Mouse (Mus musculus) adrenal gland, postnatal 10 days (tissue): Measurements from ENCODE around the gene Parp8. TPM values are rescaled to one million over a fixed set of nuclear protein-coding genes. Genes with fewer than 3 reads are reported as not detected.
A peak's percentile ranks its signal among the peaks of the same experiment; 100 is the strongest.

Experiments
- DNase-seq: peaks from one replicate; pipeline ENCODE4 v3.0.0; 2021; ENCODE audit warnings: mixed read lengths
- long read RNA-seq, 2 experiments: library from polyadenylated mRNA; stranded (forward); transcript quantifications; one replicate each; pipeline ENCODE4 v2.0.0; 2021
- total RNA-seq, 2 experiments: library from RNA; stranded (reverse); gene quantifications; 2 replicates each; pipeline ENCODE4 v1.2.3; 2021

Gene Parp8
- total RNA-seq: 10 to 100 TPM in 1 of 2 experiments, 1 to 10 TPM in 1; 9.0 to 14.4 TPM
- long read RNA-seq, experiment 1, partial matches to known transcripts: 1 of 2 reads
- long read RNA-seq, experiment 1, other reads (novel, unspliced or antisense): 0 of 2 reads
- long read RNA-seq, experiment 2, partial matches to known transcripts: 2 of 5 reads
- long read RNA-seq, experiment 2, other reads (novel, unspliced or antisense): 2 of 5 reads

DNA sequence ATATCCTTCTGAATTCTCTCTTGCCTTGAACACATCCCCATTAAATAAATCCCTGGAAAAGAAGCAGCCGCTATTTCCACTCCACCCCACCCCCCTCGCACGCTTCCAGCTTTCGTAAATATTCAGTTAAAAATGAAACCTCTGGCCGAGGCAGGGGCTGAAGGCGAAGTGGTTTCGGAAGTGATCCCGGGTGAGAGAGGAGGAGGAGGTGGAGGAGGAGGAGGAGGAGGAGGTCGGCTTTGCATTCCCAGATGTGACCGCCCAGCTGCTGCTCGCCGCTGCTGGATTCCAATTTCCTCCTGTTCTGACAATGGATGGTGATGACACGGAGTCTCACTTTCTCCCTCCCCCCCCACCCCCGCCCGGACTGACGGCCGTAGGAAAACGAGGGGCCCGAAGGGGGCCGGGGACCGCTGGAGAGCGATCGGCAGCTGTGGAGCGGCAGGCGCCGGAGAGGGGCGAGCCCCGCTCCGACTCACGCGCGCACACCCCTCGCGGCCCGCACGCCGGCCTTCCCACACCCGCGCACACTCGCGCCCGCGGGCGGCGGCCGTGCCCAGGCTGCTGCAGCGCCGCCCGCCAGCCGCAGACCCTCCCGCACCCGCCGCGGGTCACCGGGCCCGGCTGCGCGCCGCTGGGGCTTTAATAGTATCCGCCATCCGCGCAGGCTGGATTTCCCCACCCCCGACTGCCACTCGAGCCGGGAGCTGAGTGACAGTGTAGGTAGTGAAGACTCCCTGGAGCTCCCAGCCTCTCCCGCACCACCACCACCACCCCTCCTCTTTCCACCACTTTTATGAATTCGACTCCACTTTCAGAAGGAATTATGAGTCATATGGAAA lies at the start of gene Parp8:
TSS of gene Parp8 (minus strand) at position 312 of the 842 bp plus-strand sequence.
- peak; percentile 69 for DNase-seq

DNA sequence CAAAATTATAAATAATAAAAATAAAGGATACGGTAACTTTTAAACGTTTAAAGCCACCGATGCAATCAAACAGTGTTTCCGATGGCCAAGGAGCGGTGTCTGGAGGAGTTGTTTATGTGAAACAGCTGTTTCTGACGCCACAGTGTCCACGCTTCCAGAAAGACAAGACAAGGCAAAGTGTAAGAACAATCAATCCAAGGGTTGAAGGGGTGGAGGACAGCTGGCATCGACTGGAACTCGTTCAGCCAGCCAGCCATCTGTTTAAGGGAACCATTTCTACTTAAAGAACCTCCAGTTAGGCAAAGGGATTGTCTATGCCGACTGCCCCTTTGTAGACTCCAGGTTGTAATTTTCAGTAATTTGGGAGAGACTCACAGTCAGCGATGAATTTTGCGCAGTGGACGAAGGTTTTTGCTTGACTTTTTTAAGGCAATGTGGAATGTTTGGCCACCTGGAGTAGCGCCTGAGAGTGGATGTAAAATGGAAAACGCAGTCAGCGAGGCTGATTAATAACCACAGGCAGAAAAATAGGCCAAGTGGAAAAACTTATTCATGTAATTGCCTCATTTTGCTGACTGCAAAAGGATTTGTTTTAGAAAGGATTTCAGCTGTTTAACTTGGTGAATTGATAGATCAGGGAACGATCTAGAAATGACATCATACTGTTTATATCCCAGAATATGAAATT lies 37.4 kb upstream of the Parp8 start:
- DNase-seq: no peak

DNA sequence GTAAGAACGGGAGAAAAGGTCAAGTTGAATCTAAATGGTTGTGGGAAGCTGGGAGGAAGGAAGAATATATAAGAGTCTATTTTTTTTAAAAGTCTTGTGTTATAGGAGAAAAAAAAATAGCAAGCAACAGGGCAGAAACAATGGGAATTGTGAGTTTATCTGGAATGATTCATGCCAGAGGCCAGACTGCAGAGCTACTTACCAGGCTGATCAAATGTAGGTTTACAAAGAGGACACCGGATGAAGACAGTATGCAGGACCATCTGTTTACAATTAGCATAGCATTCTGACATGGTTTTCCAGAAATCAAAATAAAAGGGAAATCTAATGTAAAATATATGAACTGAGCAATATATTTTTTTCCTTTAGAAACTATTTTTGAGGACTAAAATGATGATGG lies 31.1 kb upstream of the Parp8 start:
- DNase-seq: no peak

DNA sequence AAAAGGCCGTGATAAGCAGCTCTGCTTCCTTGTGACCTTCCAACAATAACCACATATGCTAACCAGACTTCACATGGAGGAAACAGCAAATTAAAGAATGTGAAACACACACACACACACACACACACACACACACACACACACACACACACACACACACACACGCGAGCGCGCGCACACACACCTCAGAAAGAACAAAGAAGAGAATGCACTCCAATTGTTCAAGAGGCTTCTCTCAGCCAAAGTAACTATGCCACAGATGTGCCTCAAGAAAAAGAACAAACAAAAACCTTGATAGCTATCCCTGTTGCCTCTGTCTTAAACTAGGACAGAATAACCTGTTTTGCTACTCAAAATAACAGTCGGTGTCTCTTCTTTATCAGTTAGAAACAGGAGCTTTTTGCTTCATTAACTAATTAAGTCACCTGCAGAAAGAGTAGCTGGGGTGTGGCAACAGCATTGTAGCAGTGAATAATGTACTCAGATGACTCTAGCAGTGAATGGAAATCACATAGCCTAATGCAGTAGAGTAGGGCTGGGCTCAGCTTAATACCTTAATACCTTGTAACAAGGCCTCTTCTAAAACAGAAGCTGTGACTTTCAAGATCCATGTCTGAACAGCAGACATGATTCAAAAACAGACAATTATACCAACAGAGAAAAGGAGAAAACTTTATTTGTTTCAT lies 29.6 kb upstream of the Parp8 start:
- no peak for DNase-seq

DNA sequence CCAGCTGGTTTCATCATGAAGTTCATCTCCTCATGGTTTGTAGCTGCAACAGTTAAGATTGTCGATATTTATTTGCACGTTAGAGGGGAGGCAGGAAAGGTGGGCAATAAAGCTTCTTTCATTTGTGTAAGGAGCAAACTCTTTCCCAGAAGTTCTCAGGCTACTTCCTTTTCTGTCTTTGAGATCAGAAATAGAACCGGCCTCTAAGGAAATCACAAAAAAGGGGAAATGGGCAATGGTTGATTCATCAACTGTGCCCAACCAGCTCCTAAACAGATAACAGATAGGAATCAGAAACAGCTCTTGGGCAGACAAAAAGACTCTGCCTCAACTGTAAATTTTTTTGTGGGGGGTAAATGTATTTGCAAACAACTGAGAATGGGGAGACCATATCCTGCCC lies 27.4 kb upstream of the Parp8 start:
- no peak for DNase-seq

DNA sequence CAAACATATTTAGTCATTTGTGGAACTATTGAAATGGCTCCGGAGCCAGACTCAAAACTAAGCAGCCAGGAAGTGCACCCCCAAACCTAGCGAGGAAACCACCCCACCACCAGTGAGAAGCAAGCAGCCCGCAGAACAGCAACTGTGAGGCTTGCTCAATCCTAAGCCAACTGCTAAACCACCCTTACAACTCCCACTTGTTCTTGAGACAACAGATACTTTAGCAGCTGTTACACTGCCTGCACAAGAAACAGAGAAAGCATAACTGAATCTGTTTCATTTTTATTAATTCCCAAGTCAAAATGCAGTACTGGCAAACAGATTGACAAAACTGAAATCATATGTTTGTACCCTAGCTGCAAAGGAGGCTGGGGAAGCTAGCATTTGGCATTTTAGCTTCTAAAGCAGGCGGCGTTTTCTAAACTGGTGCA lies 23.2 kb upstream of the Parp8 start:
- DNase-seq: no peak

DNA sequence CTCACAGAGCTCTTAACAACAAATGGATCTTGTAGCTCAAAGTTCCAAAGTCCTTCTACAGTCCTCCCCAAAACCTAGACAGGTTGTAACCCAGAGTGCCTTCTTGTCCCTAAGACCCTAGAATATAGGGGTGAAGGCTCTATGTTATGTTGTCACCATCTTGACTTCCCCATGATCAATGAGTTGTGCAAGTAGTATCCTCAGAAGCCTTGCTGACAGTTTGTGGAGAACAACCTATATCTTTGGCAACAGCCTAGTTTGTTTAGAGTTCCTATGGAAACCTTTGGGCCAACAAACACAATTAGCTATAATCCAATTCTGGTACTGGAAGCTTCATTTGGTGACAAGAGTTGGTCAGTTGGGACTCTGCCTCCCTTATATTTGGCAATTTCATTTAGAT lies 18.2 kb upstream of the Parp8 start:
- no peak for DNase-seq

DNA sequence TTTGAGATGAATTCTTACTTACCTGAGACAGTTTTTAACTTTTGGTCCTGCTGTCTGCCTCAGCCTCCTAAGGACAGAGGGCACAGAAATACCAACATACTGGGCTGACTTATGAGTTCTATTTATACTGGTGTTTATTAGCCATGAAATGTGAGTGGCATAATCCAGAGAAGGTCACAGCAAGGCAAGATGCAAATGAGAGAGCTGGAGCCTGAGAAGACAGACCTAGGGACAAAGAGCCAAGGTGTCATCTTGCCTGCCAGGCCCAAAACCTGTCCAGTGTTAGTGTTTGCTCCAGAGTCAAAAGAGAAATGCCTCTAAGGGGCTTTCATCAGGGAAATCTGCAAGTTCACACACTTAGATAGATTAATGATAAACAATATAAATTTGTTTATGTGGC lies 15.7 kb upstream of the Parp8 start:
- no peak for DNase-seq

DNA sequence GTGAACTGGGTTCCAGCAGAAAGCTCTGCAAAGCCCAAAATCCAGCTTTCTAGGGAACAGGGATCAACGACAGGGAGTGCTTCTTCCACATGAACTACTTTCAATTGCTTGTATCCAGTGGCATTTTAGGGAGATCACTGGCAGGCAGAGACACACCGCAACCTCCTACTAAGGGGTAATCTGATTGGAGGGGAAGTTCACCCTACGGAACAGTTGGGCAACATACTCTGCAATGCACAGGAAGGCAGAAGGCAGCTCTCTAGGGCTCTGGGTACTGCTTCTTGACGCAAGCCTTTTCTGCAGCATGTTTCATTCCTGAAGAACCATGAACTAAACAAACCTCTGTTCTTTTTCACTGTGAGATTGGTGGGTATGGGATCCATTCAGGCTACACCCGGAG lies 10.9 kb upstream of the Parp8 start:
- no peak for DNase-seq

DNA sequence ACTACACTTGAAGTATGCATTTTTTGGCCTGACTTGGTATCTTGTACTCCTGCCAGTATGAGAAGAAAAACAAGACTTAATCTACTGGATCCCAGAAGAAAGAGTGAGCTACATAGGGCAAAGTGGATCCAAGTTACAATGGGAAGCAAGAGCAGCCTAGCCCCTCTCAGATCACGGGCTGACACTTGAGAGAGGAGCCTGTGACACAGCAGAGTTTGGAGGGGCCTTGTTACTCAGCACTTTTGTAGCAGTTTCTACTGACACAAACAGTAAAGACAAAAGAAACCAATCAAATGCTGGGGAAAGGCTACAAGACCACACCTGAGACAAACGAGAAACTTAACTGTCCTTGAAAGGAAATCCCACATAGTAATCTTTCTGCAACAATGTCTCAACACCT lies 9.8 kb upstream of the Parp8 start:
- DNase-seq: no peak

DNA sequence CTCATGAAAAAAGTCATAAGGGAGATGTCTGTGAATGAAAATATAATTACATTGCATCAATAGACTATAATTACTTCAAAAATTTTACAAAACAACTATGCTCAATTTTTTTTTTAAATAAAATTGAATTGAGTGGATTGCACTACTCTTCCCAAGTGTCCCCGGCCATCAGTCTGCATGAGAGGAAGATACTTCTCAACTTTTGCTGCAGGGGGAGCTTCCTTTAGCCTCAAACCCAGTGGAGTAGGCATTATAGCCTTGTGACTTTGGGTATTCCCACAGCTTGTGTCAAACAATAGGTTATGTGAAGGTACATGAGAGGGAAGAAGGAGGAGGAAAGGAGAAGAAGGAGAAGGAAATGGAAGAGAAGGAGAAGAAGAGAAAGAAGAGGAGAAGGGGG lies 9.3 kb upstream of the Parp8 start:
- no peak for DNase-seq

DNA sequence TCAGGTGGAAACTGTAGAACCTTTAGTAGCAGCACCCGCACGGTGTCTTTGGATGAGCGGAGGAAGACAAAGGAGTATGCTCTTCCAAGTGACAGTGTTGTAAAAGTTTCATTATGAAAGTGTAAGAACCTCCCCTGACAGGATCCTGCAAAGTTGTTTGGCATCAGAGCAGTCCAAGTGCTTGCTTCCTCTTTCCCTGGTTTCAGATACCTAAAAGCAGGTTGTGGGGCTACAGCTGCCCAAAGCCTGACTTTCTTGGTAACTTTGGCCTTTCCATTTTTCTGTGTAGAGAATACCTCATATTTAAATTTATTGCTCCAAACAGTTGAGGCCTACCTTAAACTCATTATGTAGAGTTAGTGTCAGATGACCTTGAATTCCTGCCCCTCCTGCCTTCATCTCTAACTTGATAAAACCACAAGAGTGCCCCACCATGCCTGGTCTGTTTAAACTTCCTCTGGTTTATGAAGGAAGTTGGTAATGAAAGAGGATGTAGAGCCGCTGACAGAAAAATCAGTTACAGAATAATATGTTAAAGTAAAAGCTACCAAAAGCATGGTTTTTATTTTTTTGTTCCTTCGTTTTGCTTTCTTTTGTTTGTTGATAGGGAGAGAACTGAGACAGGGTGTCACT lies 8.5 kb upstream of the Parp8 start:
- no peak for DNase-seq

DNA sequence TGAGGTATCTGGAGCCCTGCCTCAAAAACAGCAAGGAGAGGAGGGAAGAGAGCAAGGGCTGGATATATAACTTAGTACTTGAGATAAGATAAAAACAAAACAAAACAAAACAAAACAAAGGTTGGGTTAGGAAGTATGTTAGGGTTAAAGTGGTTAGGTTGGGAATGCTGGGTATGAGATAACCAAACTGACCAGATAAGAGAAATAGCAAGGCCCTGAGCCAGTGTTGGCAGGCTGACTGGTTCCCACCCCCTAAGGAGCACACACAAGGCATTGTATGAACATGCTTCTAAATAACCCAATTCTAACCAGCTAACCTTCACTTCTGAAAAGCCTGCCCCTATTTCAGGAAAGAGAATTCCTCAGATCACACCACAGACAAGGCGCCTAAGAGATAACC lies 7.1 kb upstream of the Parp8 start:
- no peak for DNase-seq

DNA sequence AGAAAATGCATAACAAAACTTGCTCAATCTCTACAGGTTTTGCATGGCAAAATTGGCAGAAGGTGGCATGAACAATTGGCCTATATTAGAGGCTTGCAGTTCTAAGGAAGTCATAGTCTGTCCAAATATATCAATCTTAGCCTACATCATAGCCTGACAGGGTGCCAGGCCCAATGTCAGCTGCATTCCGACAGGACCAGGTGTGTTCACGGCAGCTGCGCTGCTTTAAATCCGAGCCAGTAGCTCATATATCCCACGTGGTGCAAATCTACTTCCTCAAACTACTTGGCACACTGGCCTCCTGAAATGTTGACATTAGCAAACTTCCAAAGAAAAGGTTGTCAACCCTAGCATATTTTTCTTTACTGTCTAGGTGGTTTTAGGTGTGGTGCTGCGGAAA lies 6.2 kb upstream of the Parp8 start:
- DNase-seq: no peak

DNA sequence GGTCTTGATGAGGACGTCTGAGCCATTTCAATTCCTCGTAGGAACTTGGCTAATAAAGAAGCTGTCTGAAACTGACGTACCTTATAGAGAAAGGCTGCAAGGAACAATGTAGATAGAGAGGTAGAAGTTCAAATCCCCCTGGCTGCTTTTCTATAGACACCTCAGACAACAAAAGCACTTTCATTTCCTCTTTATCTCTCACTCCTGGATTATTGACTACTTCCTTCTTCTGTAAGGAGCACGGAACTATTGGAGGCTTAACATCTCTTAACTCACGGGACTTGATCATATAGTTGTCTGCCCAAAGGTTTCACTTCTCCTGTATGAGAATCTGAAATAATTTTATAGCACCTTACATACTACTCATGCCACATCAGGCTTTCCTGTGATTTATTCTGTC lies 2.9 kb upstream of the Parp8 start:
- DNase-seq: no peak

DNA sequence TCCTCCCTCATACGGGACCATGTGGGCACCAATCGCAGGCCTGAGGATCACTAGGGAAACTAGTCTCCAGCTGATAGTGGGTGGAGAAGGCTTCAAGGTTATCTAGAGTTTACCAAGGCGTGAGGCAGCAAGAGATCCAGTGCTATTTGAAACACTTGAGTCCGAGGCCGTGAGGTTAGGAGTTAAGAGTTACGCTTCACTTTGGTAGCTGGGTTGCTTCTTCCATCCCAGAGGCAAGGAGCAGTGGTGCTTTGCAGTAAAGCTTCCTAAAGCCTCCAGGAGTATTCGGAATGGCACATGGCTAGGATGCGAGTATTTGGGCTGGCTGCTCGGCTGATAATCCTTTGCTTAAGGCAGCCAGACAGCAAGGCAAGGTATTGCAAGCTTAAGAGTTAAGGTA lies 2.0 kb upstream of the Parp8 start:
- no peak for DNase-seq

DNA sequence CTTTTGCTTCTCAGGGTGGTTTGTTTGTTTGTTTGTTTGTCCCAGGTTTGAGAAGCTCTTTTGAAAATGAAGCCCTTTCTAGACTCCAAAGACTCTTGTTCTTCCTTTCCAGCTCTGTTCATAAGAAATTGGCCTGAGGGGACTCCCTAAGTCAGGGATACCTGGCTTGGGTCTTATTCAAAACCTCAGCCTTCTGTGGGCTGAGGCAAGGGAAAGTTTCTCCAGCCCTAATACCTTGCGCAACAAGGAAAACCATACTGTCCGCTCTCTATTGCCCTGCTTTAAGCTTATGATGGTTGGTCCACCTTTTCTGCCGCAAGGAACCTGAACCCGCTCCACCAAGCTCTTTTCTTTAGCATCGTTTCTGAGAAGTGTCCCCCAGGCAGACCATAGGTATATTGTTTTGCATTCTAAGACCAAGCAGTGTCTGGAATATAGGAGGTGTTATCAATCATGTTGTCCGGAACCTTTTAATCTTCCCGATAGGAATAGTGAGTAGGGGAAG lies 991 bp upstream of the Parp8 start:
- DNase-seq: no peak

DNA sequence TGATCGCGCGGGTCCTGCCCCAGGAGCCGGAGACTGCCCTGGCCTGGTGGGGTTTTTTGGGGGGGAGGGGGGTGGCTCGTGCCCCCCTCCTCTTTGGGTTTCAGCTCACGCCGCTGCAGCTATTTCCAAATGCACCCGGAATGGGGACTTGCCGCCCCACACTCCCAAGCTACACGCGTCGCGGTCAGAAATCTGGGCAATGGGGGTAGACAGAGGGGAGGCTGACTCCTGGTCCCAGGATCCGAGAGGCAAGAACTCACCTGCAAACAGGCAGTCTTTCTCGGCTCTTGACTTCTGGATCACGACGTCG lies 466 bp downstream of the Parp8 start:
- no peak for DNase-seq

DNA sequence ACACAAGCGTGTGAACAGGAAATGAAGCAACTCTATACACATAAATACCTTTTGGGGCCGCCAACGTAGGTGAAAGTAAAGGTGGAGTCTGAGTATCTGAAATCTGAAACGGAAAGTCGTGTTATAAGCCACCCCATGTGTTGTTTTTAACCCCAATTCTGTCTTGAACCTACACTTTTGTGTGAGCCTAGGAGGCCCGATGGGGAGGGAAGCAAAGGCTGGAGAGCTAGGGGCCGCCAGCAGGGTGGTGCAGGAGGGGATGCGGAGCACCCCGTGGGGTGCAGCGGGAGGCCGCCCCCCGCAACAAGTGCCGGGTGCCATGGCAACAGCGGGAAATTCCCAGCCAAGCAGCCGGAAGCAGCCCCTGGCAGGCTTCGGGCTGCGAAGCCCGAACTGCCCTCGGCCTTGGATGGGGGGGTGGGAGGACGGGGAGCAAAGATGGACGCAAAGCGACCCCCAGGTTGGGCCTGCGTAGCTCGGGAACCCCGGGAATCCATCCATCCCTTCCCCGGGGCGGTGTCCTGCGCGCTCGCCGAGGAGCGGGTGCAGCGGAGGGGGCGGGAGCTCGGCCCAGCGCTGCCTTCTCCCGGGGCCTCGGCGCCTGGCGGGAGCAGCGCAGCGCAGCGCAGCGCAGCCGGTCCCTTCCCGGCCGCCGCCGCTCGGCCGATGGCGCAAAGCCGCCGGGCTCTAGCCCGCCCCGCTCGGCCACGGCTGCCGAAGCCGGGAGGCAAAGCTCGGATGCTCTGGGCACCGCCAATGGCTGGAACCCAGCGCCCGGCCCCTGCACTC lies 1.0 kb downstream of the Parp8 start:
- peak; percentile 74 for DNase-seq

DNA sequence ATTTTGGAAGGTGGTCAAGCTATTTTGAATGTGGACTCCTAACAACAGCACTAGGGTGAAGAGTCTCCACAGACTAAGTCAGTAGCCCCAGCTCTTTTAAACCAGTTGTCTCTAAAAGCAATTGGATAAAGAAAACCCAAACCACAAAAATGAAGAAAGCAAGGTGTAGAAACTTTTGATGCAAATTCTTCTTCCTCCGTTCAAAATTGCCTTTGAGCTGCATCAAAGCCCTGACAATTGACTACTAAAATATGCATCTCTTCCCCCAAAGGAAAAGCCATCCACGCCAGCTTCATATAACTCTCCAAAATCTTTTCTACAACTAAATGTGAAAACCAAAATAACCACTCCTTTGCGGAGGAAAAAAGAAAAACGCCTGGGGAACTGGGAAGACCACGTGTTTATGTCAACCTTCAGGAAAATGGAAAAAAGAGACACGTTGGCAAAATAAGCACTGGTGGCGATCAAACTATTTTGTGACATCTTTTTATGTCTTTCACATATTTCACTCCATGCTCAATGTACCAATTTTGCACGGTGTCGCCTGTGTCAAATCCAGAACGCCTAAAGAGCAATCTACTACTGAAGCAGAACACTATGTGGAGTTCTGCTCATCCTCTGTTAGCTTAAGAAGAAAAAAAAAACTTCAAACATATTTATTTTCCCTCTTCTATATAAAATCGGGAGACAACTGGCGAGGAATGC lies 1.8 kb downstream of the Parp8 start:
- peak; percentile 4 for DNase-seq

DNA sequence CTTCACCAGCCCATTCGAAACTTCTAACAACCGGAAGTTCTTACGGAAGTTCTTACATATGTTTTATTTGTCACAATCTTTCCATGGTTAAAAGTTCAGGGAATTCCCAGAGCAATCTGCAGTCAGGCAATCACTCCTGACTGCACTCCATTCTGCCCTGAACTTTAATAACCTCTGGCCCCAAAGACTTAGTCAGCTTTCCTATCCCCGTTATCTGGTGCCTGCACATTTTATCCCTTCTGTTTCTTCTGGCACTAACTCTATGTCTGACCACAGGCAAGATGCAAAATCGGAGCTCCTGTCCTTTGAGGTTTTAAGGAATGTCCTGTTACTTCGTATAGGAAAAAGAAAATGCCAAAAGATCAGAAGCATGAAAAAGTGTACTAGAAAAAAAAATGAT lies 4.7 kb downstream of the Parp8 start:
- DNase-seq: no peak
